Mouse (Mus musculus) midbrain, postnatal 0 days (tissue): ENCODE data around the gene Atp1a2. TPM values are rescaled to one million over a fixed set of nuclear protein-coding genes. Genes with fewer than 3 reads are reported as not detected.
"Not testable (repeated sequence)": the region's sequence is repeated elsewhere in the genome, so short reads cannot be mapped to it uniquely, and the experiment has no call there.

Source experiments
- ATAC-seq: fragments of 200-750 bp; cut with Nextera tagmentation; 2 replicates; pipeline ENCODE4 v1.8.0; 2017; ENCODE audit warnings: moderate number of reproducible peaks, mild to moderate bottlenecking, moderate TSS enrichment, moderate library complexity; ENCODE audit not compliant: low FRiP score
- DNase-seq: peaks from one replicate; pipeline ENCODE4 v3.0.0-alpha.2; 2015; ENCODE audit warnings: low spot score
- H3K27ac ChIP-seq: fragments of 300-500 bp; sonication (generic); 2 replicates; pipeline ENCODE4 v1.5.1; 2014; ENCODE audit warnings: low read depth, mild to moderate bottlenecking, low read length, mixed read lengths
- H3K27me3 ChIP-seq: fragments of 300-500 bp; sonication (generic); 2 replicates; pipeline ENCODE4 v1.6.1; 2014; ENCODE audit warnings: low read length, control low read depth, mixed read lengths; ENCODE audit not compliant: insufficient read depth
- H3K36me3 ChIP-seq: fragments of 300-500 bp; sonication (generic); 2 replicates; pipeline ENCODE4 v1.6.1; 2014; ENCODE audit warnings: low read length, control low read depth, mixed read lengths; ENCODE audit not compliant: insufficient read depth
- H3K4me1 ChIP-seq: fragments of 300-500 bp; sonication (generic); 2 replicates; pipeline ENCODE4 v1.6.1; 2014; ENCODE audit warnings: mild to moderate bottlenecking, control low read depth, antibody characterized with exemption, low read length, mixed read lengths; ENCODE audit not compliant: insufficient read depth
- H3K4me2 ChIP-seq: fragments of 300-500 bp; sonication (generic); 2 replicates; pipeline ENCODE4 v1.6.1; 2014; ENCODE audit warnings: low read depth, mild to moderate bottlenecking, low read length, mixed read lengths; ENCODE audit not compliant: poor library complexity, severe bottlenecking
- H3K4me3 ChIP-seq: fragments of 300-500 bp; sonication (generic); 2 replicates; pipeline ENCODE4 v1.5.1; 2014; ENCODE audit warnings: low read depth, mild to moderate bottlenecking, low read length, moderate library complexity
- H3K9ac ChIP-seq: fragments of 300-500 bp; sonication (generic); replicated peaks from 2 replicates; pipeline ENCODE4 v1.6.1; 2014; ENCODE audit warnings: mild to moderate bottlenecking, low read length, moderate library complexity, mixed read lengths; ENCODE audit not compliant: poor library complexity, severe bottlenecking
- H3K9me3 ChIP-seq: fragments of 300-500 bp; sonication (generic); 2 replicates; pipeline ENCODE4 v1.6.1; 2016; ENCODE audit warnings: low read length, control low read depth
- CTCF ChIP-seq: IDR thresholded peaks from 2 replicates; pipeline ENCODE4 v1.5.1; 2016; ENCODE audit warnings: antibody characterized with exemption, mild to moderate bottlenecking
- WGBS: fragments of 180-500 bp; shearing (Covaris S2); extraction: QIAGEN DNeasy Blood & Tissue Kit; methylation state at CpG from one replicate; pipeline ENCODE4 v1.1.7; 2014; 5-methylcytosine and 5-hydroxymethylcytosine counted together
- polyA plus RNA-seq: library from polyadenylated mRNA; unstranded; fragments of >200 nt; fragmentation: Nextera tagmentation; extraction: Ambion mirVana; gene quantifications from 2 replicates; pipeline ENCODE4 v1.2.1, GENCODE M21; 2015
- total RNA-seq: library from RNA; depleted of rRNA; stranded (reverse); fragments of >200 nt; gene quantifications from 2 replicates; pipeline ENCODE4 v1.2.3, GENCODE M21; 2014

Atp1a2 gene
- total and polyA plus RNA-seq, 2 experiments from 2014 or later = 94.4 to 398 TPM

DNA sequence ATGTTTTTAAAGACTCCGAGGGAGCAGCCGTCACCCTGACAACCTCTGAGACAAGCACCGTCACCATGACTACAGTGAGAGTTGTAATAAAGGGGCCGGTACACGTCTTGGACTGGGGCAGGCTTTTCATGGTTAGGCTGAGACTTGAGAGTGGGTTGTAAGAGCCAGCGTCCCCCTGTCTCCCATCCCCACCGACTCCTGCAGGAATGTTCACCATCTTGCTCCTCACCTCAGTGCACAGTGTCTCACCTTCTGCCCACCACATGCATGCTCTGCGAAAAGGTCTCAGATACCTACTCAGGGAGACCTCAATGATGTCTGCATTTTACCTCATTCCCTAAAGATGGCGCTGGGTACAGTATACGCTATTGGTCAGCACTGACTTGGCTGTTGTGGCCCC lies 26.1 kb downstream of the Atp1a2 start:
- H3K27ac ChIP-seq = 0 out of 2 replicates have a peak overlapping the region, but pooled peaks have one; percentile 7
- WGBS = 32% methylated on average over 10 of the region's 10 CpGs
- peak; percentile 86 for ATAC-seq

DNA sequence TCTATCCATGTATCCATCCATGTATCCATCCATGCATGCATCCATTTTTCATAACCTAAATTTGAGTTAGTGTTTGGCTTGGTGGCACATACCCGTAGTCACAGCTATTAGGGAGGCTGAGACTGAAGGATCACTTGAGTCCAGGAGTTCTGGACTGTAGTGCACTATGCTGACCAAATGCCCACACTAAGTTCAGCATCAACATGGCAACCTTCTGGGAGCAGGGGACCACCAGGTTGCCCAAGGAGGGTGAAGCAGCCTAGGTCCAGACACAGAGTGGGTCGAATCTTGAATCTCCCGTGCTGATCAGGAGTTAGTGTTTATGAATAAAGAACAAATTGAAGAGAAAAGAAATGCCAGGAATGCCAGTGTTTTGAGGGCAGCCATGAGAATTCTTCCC lies 26.7 kb downstream of the Atp1a2 start:
- no peak for TF ChIP-seq CTCF
- 55% methylated on average over 3 of the region's 3 CpGs for WGBS
- Histone ChIP-seq H3K9me3 (no peaks in the 10 kb centered on the region), H3K4me3 (no peak overlapping the region), H3K27me3 (no peaks in the 10 kb centered on the region), H3K4me2 (no peak overlapping the region), H3K4me1 (peaks cover 3% of the 10 kb centered on the region; the same call in 1 of the 2 replicates), H3K27ac (no peak overlapping the region), H3K9ac (no peak overlapping the region), H3K36me3 (no peaks in the 10 kb centered on the region)
- 0 out of 2 replicates have a peak, but pooled peaks have one; percentile 36 for ATAC-seq
- DNase-seq = no peak

More for the DNA sequence above, 26.1 kb downstream of the Atp1a2 start:
- peak; percentile 64 for DNase-seq
- Histone ChIP-seq H3K4me1 (peaks cover 3% of the 10 kb centered on the region; the same call in 1 of the 2 replicates), H3K4me3 (no peak overlapping the region), H3K36me3 (no peaks in the 10 kb centered on the region), H3K4me2 (no peak overlapping the region), H3K9me3 (no peaks in the 10 kb centered on the region), H3K27me3 (no peaks in the 10 kb centered on the region), H3K9ac (no peak overlapping the region)
- TF ChIP-seq CTCF = peak; percentile 1; the same call in 1 of the 2 replicates

- Histone ChIP-seq H3K27me3 (no peaks in the 10 kb centered on the region), H3K9me3 (no peaks in the 10 kb centered on the region), H3K4me1 (no peaks in the 10 kb centered on the region), H3K36me3 (no peaks in the 10 kb centered on the region), H3K27ac (peak within 1 kb of the TSS; percentile 43; the same call in 1 of the 2 replicates), H3K4me3 (no peak within 1 kb of the TSS), H3K4me2 (no peak within 1 kb of the TSS), H3K9ac (no peak within 1 kb of the TSS)
- DNase-seq (no peak), ATAC-seq (no peak)
- WGBS = 14% methylated on average over 8 of the region's 8 CpGs
- no peak for TF ChIP-seq CTCF
Measured at GRCm38 (mm10) chr1:172261477-172262078, 36.3 kb downstream of the Atp1a2 start, which contains the start of gene Igsf8. Gene Igsf8 (plus strand): TSS chr1:172261641.

DNA sequence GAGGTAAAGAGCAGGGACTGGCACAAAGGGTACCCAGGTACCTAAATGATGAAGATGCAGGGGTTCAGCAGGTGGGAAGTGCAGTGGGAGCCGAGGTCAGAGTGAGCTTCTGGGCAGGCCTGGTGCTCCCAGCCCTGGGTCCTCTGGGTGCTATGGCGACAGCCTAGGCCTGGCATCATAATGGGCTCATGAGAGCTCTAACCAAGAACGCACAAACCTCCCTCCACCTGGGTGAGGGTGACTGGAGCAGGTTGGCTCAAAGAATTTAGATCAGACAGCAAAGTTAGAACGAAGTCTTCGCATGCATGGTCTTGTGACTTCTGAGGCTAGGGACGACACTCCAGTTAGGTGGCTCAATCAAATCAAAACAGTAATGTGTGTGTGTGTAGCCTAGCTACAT lies 39.5 kb downstream of the Atp1a2 start, which contains the start of gene Atp1a4:
TSS of gene Atp1a4 (minus strand) at position 101 of the 400 bp plus-strand sequence.
- H3K9me3 ChIP-seq = no peaks in the 10 kb centered on the region
- no peak for DNase-seq
- no peaks in the 10 kb centered on the region for H3K4me1 ChIP-seq
- no peak for TF ChIP-seq CTCF
- no peak within 1 kb of the TSS for H3K27ac ChIP-seq
- H3K4me3 ChIP-seq = no peak within 1 kb of the TSS
- H3K36me3 ChIP-seq = no peaks in the 10 kb centered on the region
- H3K27me3 ChIP-seq = no peaks in the 10 kb centered on the region
- WGBS = 88% methylated on average over 6 of the region's 6 CpGs
- no peak for ATAC-seq
- H3K9ac ChIP-seq = no peak within 1 kb of the TSS
- no peak within 1 kb of the TSS for H3K4me2 ChIP-seq

DNA sequence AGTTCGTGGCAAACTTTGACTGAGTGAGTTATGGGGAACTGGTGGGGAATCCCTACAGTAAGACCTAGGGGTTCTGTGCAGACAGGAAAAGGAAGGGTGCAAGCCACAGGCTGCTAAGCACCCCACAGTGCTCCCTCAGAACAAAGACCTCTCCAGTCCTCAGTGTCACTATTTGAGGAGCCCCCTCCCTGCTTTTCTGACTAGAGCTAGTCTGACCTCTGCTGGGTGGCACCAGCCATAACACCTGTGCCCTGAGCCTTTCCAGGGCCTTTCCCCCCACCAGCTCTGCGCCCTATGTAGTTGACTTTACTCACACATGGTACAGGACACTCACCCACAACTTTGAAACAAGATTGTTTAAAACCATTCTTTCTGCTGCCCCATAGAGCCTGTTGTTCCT lies 50.2 kb downstream of the Atp1a2 start:
- no peaks in the 10 kb centered on the region for H3K36me3 ChIP-seq
- WGBS = 39% methylated on average over 2 of the region's 2 CpGs
- peak; percentile 64 for TF ChIP-seq CTCF
- no peak overlapping the region for H3K27ac ChIP-seq
- no peaks in the 10 kb centered on the region for H3K27me3 ChIP-seq
- H3K4me1 ChIP-seq = no peaks in the 10 kb centered on the region
- H3K4me2 ChIP-seq = no peak overlapping the region
- no peaks in the 10 kb centered on the region for H3K9me3 ChIP-seq
- ATAC-seq (peak; percentile 44; the same call in 1 of the 2 replicates), DNase-seq (peak; percentile 51)
- no peak overlapping the region for H3K9ac ChIP-seq
- no peak overlapping the region for H3K4me3 ChIP-seq

GRCm38 (mm10) chr1:172247216-172247615 lies 50.6 kb downstream of the Atp1a2 start:
- TF ChIP-seq CTCF = no peak
- no peak overlapping the region for H3K9ac ChIP-seq
- H3K27ac ChIP-seq = no peak overlapping the region
- DNase-seq = no peak
- WGBS = 63% methylated on average over 4 of the region's 4 CpGs
- ATAC-seq = peak; percentile 32; the same call in 1 of the 2 replicates
- H3K4me3 ChIP-seq = no peak overlapping the region
- H3K9me3 ChIP-seq = no peaks in the 10 kb centered on the region
- no peaks in the 10 kb centered on the region for H3K27me3 ChIP-seq
- no peak overlapping the region for H3K4me2 ChIP-seq
- H3K36me3 ChIP-seq = no peaks in the 10 kb centered on the region
- H3K4me1 ChIP-seq = no peaks in the 10 kb centered on the region

GRCm38 (mm10) chr1:172244645-172245044 lies 53.2 kb downstream of the Atp1a2 start:
- H3K4me2 ChIP-seq = not testable (repeated sequence)

More at GRCm38 (mm10) chr1:172244645-172245044, 53.2 kb downstream of the Atp1a2 start:
- H3K9me3 ChIP-seq, H3K27ac ChIP-seq, H3K9ac ChIP-seq, H3K4me3 ChIP-seq, DNase-seq, ATAC-seq, H3K27me3 ChIP-seq, H3K4me1 ChIP-seq, H3K36me3 ChIP-seq: not testable (repeated sequence)
- whole genome bisulfite sequencing = 51% methylated on average over 23 of the region's 23 CpGs
